Mouse (Mus musculus) left cerebral cortex, adult 8-10 months (tissue): ENCODE measurements at regions not wholly inside any gene's neighbourhood (a gene's known extent, or its start where the extent isn't known, plus 50 kb on each side); places are given as distances from the start of the nearest gene placed in this dataset.

ENCODE experiments used
- DNase-seq, 2 experiments: peaks; one replicate each; pipeline ENCODE4 v3.0.0; 2022; ENCODE audit warnings: low spot score in 2 of 2

- peak in 1 of 2 experiments; percentile 11 for DNase-seq
Observed at GRCm38 (mm10) chrX:4688291-4688690, 112.0 kb upstream of the Btbd35f4 start.
